Mouse (Mus musculus) adipose tissue, adult 10 weeks (tissue): ENCODE measurements around the gene Clec2i. TPM values are rescaled to one million over a fixed set of nuclear protein-coding genes. Genes with fewer than 3 reads are reported as not detected.

Experiments used
- polyA plus RNA-seq: library from polyadenylated mRNA; stranded (reverse); fragments of 350-450 nt; fragmentation: Illumina TruSeq; extraction: RNeasy Lipid Tissue Mini Kit (QIAGEN cat#74804); gene quantifications from one replicate; pipeline ENCODE4 v1.2.3, GENCODE M21; 2014; ENCODE audit warnings: low read depth, low replicate concordance

Gene Clec2i
- 2.3 TPM for polyA plus RNA-seq

GRCm38 (mm10) chr6:128887091-128887790, at the start of gene Clec2i:
Clec2i (plus strand) TSS chr6:128887588.

GRCm38 (mm10) chr6:128890948-128891355, 3.6 kb downstream of the Clec2i start, which contains the start of gene BC035044:
BC035044 (minus strand) TSS chr6:128891126.

DNA sequence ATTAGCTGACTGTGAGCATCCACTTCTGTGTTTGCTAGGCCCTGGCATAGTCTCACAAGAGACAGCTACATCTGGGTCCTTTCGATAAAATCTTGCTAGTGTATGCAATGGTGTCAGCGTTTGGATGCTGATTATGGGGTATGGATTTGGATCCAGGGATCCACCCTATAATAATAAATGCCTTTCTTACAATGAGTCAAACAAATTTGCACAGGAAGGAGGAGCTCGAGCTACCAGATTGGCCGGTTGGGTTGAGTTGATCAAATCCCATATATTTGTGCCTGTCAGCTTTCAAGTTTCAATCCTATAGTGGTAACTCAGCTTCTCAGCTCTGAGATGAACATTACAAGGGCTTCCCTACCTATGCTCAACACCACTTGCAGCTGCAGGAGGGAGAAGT, 46.7 kb downstream of the Clec2i start, which contains the start of gene Clec2g:
Gene Clec2g (plus strand): TSS at position 301 of the 400 bp plus-strand sequence.

Other genes starting within 250 kb of the Clec2i start
- gene Clec2h, start 225.2 kb upstream of the Clec2i start, polyA plus RNA-seq, result 0.50 TPM
- 0.52 TPM for gene Klrb1, start 164.5 kb upstream of the Clec2i start, polyA plus RNA-seq
- gene Klrb1c, start 98.4 kb upstream of the Clec2i start, polyA plus RNA-seq, result 136 TPM
- 0.88 TPM for gene Gm44511, start 61.3 kb upstream of the Clec2i start, polyA plus RNA-seq
- gene Klrb1b, start 61.3 kb upstream of the Clec2i start, polyA plus RNA-seq, result 0.91 TPM
- 2.3 TPM for gene BC035044, start 3.5 kb downstream of the Clec2i start, polyA plus RNA-seq
- gene Clec2g, start 46.8 kb downstream of the Clec2i start, polyA plus RNA-seq, result 0.16 TPM
- gene Klrb1f, start 158.3 kb downstream of the Clec2i start, polyA plus RNA-seq, result 0.47 TPM
- 0.24 TPM for gene Clec2e, start 213.3 kb downstream of the Clec2i start, polyA plus RNA-seq